ENCODE assay signal across 12 mouse cellular contexts in genomic region chr12:79808426-79809398, GRCm38 (mm10).
A peak's percentile ranks its signal among the peaks of the same experiment; 100 is the strongest.
DNase-seq lines count a peak whose midpoint lies in the region; ATAC-seq lines count a peak whose summit lies in the region.
"Had no signal": no experiment of that assay in that cellular context is flagged by ENCODE, and none has a peak within 500 bp of the region (broad histone marks: within the 10 kb centered on the region; RNA-seq: fewer than 3 reads in every experiment).

No protein-coding gene starts in this region.

- no peaks in the 10 kb centered on the region for H3K36me3 ChIP-seq in hindbrain, embryonic 10.5 days
- H3K36me3 ChIP-seq in hindbrain, embryonic 16.5 days (ENCODE audit: control insufficient read depth, insufficient read depth, low read length) = no peaks in the 10 kb centered on the region
- H3K36me3 ChIP-seq in neural tube, embryonic 11.5 days (ENCODE audit: control insufficient read depth, insufficient read depth, low read length) = no peaks in the 10 kb centered on the region
- H3K36me3 ChIP-seq in neural tube, embryonic 15.5 days = no peaks in the 10 kb centered on the region
- H3K36me3 ChIP-seq in embryonic facial prominence, embryonic 15.5 days = no peaks in the 10 kb centered on the region
- H3K36me3 ChIP-seq in stomach, embryonic 14.5 days (ENCODE audit: control insufficient read depth, insufficient read depth, low read length) = no peaks in the 10 kb centered on the region
- H3K36me3 ChIP-seq: liver, embryonic 13.5 days had no signal

- H3K27me3 ChIP-seq in hindbrain, embryonic 10.5 days (ENCODE audit: insufficient read depth, poor library complexity, severe bottlenecking) = peaks cover 28% of the 10 kb centered on the region
- peaks cover 2% of the 10 kb centered on the region; the same call in 1 of the 2 replicates for H3K27me3 ChIP-seq in hindbrain, embryonic 16.5 days (replicated peaks; ENCODE audit: control insufficient read depth, insufficient read depth, low read length)
- H3K27me3 ChIP-seq in neural tube, embryonic 11.5 days (ENCODE audit: control insufficient read depth, insufficient read depth, low read length) = no peaks in the 10 kb centered on the region
- H3K27me3 ChIP-seq in neural tube, embryonic 15.5 days (replicated peaks) = no peaks in the 10 kb centered on the region
- no peaks in the 10 kb centered on the region for H3K27me3 ChIP-seq in embryonic facial prominence, embryonic 15.5 days
- no peaks in the 10 kb centered on the region for H3K27me3 ChIP-seq in stomach, embryonic 14.5 days (ENCODE audit: control insufficient read depth, insufficient read depth, low read length)
- H3K27me3 ChIP-seq: liver, embryonic 13.5 days had no signal

- no peak for ATAC-seq in hindbrain, embryonic 16.5 days
- ATAC-seq in neural tube, embryonic 11.5 days (ENCODE audit: insufficient read depth, low FRiP score, low TSS enrichment) = no peak
- ATAC-seq in neural tube, embryonic 15.5 days (ENCODE audit: low FRiP score) = no peak
- no peak for ATAC-seq in embryonic facial prominence, embryonic 15.5 days (ENCODE audit: insufficient number of reproducible peaks, low FRiP score, low TSS enrichment, low read depth)
- no peak for ATAC-seq in stomach, embryonic 14.5 days (ENCODE audit: insufficient number of reproducible peaks, insufficient read depth, low FRiP score, low read depth)
- ATAC-seq: activated CD4-positive, CD25-positive, alpha-beta regulatory T cell, adult 4 months had no signal

- peak overlapping the region; percentile 33 for H3K4me3 ChIP-seq in hindbrain, embryonic 10.5 days
- H3K4me3 ChIP-seq in hindbrain, embryonic 16.5 days (ENCODE audit: low read length) = no peak overlapping the region
- H3K4me3 ChIP-seq in neural tube, embryonic 11.5 days (ENCODE audit: low read depth, low read length) = no peak overlapping the region
- H3K4me3 ChIP-seq in neural tube, embryonic 15.5 days (replicated peaks) = no peak overlapping the region
- H3K4me3 ChIP-seq in embryonic facial prominence, embryonic 15.5 days (replicated peaks) = no peak overlapping the region
- H3K4me3 ChIP-seq in stomach, embryonic 14.5 days (ENCODE audit: low read depth, low read length) = no peak overlapping the region
- H3K4me3 ChIP-seq: liver, embryonic 13.5 days had no signal

- intact Hi-C loops in left cerebral cortex, postnatal 25 days (cut with DNase I) = no loop called here
- intact Hi-C loops in left cerebral cortex, postnatal 10 days (cut with DNase I) = no loop called here

- DNase-seq in hindbrain, embryonic 10.5 days (ENCODE audit: low spot score) = no peak
- DNase-seq in neural tube, embryonic 11.5 days (ENCODE audit: low spot score) = no peak
- no peak for DNase-seq in left cerebral cortex, postnatal 25 days (ENCODE audit: low spot score in 2 of 2)
- DNase-seq in left cerebral cortex, postnatal 10 days (ENCODE audit: extremely low spot score in 1 of 2, low spot score in 2 of 2) = no peak
- DNase-seq: layer of hippocampus, postnatal 36 days; liver, embryonic 13.5 days; right cerebral cortex, adult 18-20 months had no signal

- H3K9ac ChIP-seq in hindbrain, embryonic 16.5 days (ENCODE audit: low read depth, low read length) = no peak overlapping the region
- peak overlapping the region; percentile 1; the same call in 1 of the 2 replicates for H3K9ac ChIP-seq in neural tube, embryonic 11.5 days (ENCODE audit: low read length)
- no peak overlapping the region for H3K9ac ChIP-seq in neural tube, embryonic 15.5 days (replicated peaks)
- H3K9ac ChIP-seq in embryonic facial prominence, embryonic 15.5 days = no peak overlapping the region
- no peak overlapping the region for H3K9ac ChIP-seq in stomach, embryonic 14.5 days (replicated peaks; ENCODE audit: low read depth, low read length)
- H3K9ac ChIP-seq: liver, embryonic 13.5 days had no signal

- H3K4me1 ChIP-seq in hindbrain, embryonic 10.5 days (replicated peaks) = peaks cover 93% of the 10 kb centered on the region
- H3K4me1 ChIP-seq in hindbrain, embryonic 16.5 days (ENCODE audit: control insufficient read depth, insufficient read depth, low read depth, low read length) = peaks cover 10% of the 10 kb centered on the region
- H3K4me1 ChIP-seq in neural tube, embryonic 11.5 days (ENCODE audit: control insufficient read depth, insufficient read depth, low read length) = peaks cover 45% of the 10 kb centered on the region
- H3K4me1 ChIP-seq in neural tube, embryonic 15.5 days = peaks cover 33% of the 10 kb centered on the region
- H3K4me1 ChIP-seq in embryonic facial prominence, embryonic 15.5 days = peaks cover 39% of the 10 kb centered on the region
- H3K4me1 ChIP-seq in stomach, embryonic 14.5 days (ENCODE audit: control insufficient read depth, insufficient read depth, low read length) = peaks cover 19% of the 10 kb centered on the region

- 54% methylated on average over 18 of the region's 18 CpGs for WGBS in hindbrain, embryonic 10.5 days
- WGBS in hindbrain, embryonic 16.5 days = 63% methylated on average over 18 of the region's 18 CpGs
- WGBS in neural tube, embryonic 11.5 days = 66% methylated on average over 18 of the region's 18 CpGs
- 78% methylated on average over 18 of the region's 18 CpGs for WGBS in neural tube, embryonic 15.5 days
- whole genome bisulfite sequencing in embryonic facial prominence, embryonic 15.5 days = 71% methylated on average over 18 of the region's 18 CpGs
- 81% methylated on average over 18 of the region's 18 CpGs for WGBS in stomach, embryonic 14.5 days

- H3K4me2 ChIP-seq in hindbrain, embryonic 16.5 days (ENCODE audit: low read length) = no peak overlapping the region
- H3K4me2 ChIP-seq in neural tube, embryonic 11.5 days (ENCODE audit: low read depth) = no peak overlapping the region
- H3K4me2 ChIP-seq in neural tube, embryonic 15.5 days = no peak overlapping the region
- H3K4me2 ChIP-seq in embryonic facial prominence, embryonic 15.5 days (replicated peaks) = no peak overlapping the region
- no peak overlapping the region for H3K4me2 ChIP-seq in stomach, embryonic 14.5 days (replicated peaks; ENCODE audit: low read depth, low read length)
- H3K4me2 ChIP-seq: liver, embryonic 13.5 days had no signal

- peak overlapping the region; percentile 91 for H3K27ac ChIP-seq in hindbrain, embryonic 10.5 days
- no peak overlapping the region for H3K27ac ChIP-seq in hindbrain, embryonic 16.5 days (ENCODE audit: low read depth, low read length)
- H3K27ac ChIP-seq in neural tube, embryonic 11.5 days (ENCODE audit: low read depth, low read length) = peak overlapping the region; percentile 28; the same call in 1 of the 2 replicates
- no peak overlapping the region; the same call in 1 of the 2 replicates for H3K27ac ChIP-seq in neural tube, embryonic 15.5 days (replicated peaks)
- peak overlapping the region; percentile 28; the same call in 1 of the 2 replicates for H3K27ac ChIP-seq in embryonic facial prominence, embryonic 15.5 days (replicated peaks)
- peak overlapping the region; percentile 12; the same call in 1 of the 2 replicates for H3K27ac ChIP-seq in stomach, embryonic 14.5 days (ENCODE audit: low read length)
- H3K27ac ChIP-seq: liver, embryonic 13.5 days had no signal

- H3K9me3 ChIP-seq in hindbrain, embryonic 10.5 days = no peaks in the 10 kb centered on the region
- no peaks in the 10 kb centered on the region for H3K9me3 ChIP-seq in hindbrain, embryonic 16.5 days (ENCODE audit: control insufficient read depth, low read length)
- no peaks in the 10 kb centered on the region for H3K9me3 ChIP-seq in neural tube, embryonic 11.5 days (ENCODE audit: control insufficient read depth, low read length)
- no peaks in the 10 kb centered on the region for H3K9me3 ChIP-seq in neural tube, embryonic 15.5 days (replicated peaks)
- H3K9me3 ChIP-seq in embryonic facial prominence, embryonic 15.5 days (replicated peaks) = no peaks in the 10 kb centered on the region
- H3K9me3 ChIP-seq in stomach, embryonic 14.5 days (ENCODE audit: control insufficient read depth, low read depth, low read length) = no peaks in the 10 kb centered on the region
- H3K9me3 ChIP-seq: liver, embryonic 13.5 days had no signal

Comparison
In these comparisons a context has a peak if more than half of its experiments do, and no peak if none do; other contexts are left out.
1. H3K27ac ChIP-seq: peak in hindbrain, embryonic 10.5 days (single experiment), neural tube, embryonic 11.5 days (single experiment), embryonic facial prominence, embryonic 15.5 days (single experiment) and stomach, embryonic 14.5 days (single experiment); none in hindbrain, embryonic 16.5 days (single experiment) and neural tube, embryonic 15.5 days (single experiment).